In genomic region chr10:70142623-70143022, GRCm38 (mm10) we compare ENCODE assay signal across 13 mouse cellular contexts.
"Had no signal": no experiment of that assay in that cellular context is flagged by ENCODE, and none has a peak within 500 bp of the region (broad histone marks: within the 10 kb centered on the region; RNA-seq: fewer than 3 reads in every experiment).

No protein-coding gene starts in this region.

- DNase-seq: kidney, adult 2 months; kidney, postnatal 14 days; left cerebral cortex, postnatal 4 days; lung, adult 18-20 months; retina, postnatal 1 day; thymus, adult 2 months; thymus, postnatal 25 days had no signal

- H3K4me3 ChIP-seq: kidney, embryonic 15.5 days; left cerebral cortex, adult 2 months; limb, embryonic 13.5 days; midbrain, embryonic 12.5 days; neural tube, embryonic 13.5 days had no signal

- H3K27ac ChIP-seq: kidney, embryonic 15.5 days; left cerebral cortex, adult 2 months; limb, embryonic 13.5 days; liver, embryonic 14.5 days; midbrain, embryonic 12.5 days; neural tube, embryonic 13.5 days had no signal
